Mouse (Mus musculus) splenic B cell, adult 2 months (primary cell): ENCODE results near the gene Acad10.
"Not testable (repeated sequence)": the region's sequence is repeated elsewhere in the genome, so short reads cannot be mapped to it uniquely, and the experiment has no call there.

Experiments used
- DNase-seq: peaks from one replicate; pipeline ENCODE4 v3.0.0-alpha.2; 2011; ENCODE audit warnings: low read depth, low spot score
- H3K27me3 ChIP-seq: 2 replicates; pipeline ENCODE4 v1.6.1; 2012; ENCODE audit warnings: mild to moderate bottlenecking, low read length, moderate library complexity, mixed read lengths; ENCODE audit not compliant: control insufficient read depth, poor library complexity, insufficient read depth, severe bottlenecking
- H3K36me3 ChIP-seq: 2 replicates; pipeline ENCODE4 v1.6.1; 2012; ENCODE audit warnings: mild to moderate bottlenecking, low read length, moderate library complexity, mixed read lengths; ENCODE audit not compliant: control insufficient read depth, poor library complexity, insufficient read depth, severe bottlenecking

Gene Acad10

DNA sequence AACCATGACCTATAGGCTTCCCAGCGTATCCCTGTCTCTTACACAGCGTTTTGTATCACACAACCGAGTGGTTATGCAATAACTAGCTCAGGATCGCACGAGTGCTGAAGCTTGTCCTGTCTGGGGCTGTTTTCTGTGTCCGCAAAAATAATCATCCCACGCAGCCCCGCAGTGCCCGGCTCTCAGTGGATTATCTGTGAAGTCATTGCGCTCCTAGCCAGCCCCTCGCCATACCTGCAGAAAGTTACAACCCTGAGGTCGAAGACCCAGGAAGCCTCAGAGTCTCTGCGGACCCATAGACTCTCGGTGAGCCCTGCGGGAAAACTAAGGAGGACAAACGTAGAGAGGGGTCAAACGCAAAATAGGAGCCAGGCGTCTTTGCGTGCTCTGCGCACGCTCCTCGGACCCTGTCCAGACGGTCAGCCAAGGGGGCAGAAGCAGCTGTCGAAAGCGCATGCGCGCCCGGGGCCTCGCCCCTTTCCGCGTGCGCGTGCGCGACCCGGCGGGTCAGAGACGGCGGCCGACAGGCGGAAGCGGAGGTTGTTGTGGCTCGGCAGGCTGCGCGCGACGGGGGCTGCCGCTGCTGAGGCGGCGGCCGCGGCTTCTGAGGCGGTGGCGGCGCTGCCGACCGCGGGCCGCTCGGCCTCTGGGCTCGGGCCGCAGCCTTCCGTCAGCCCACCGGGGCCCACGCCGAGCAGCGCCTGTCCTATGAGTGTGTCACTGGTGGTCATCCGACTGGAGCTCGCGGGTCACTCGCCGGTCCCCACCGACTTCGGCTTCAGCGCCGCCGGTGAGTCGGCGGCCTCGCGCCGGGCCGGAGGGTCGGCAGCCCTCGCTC is at the start of gene Acad10, which contains the start of gene Brap:
Gene Acad10, minus strand, starts transcription at position 456 of the 838 bp plus-strand sequence.
Gene Brap, plus strand, starts transcription at position 505 of the 838 bp plus-strand sequence.
- DNase-seq, result peak; percentile 94
- H3K27me3 ChIP-seq, result no peaks in the 10 kb centered on the region
- H3K36me3 ChIP-seq, result peaks cover 2% of the 10 kb centered on the region

DNA sequence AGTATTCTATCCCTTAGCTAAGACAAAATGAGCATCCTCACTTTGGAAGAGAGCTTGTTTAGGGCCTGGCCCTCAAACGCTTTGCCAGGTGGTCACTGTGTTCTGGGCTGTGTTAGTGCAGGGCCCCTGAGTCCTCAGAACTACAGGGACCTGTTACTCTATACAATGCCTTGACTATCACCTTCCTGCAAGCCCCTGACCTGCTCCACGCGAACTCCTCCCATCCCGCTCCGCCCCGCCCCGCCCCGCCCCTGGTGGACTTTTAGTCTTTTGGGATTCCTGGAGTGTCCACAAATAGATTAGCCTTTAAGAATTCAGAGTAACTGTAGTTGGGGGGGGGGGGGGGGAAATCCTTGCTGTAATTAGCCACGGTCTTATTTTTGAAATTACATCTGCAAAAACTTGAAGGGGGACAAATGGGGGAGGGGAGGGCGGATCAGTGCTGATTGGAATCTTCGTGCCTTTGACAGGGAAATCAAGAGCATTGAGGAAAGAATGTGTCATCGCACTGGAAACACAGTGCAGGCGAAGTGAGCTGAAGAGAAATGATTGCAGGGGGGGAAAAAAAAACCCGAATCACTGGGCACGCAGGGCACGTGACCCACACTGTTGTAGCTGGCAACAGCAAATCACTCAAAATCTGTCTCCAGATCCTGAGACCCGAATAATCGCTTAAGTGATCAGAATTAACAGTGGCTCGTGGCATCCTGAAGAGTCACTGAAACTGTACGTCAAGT is 44.4 kb upstream of the Acad10 start:
- Histone ChIP-seq H3K27me3 (no peaks in the 10 kb centered on the region), H3K36me3 (no peaks in the 10 kb centered on the region)
- DNase-seq, result no peak

DNA sequence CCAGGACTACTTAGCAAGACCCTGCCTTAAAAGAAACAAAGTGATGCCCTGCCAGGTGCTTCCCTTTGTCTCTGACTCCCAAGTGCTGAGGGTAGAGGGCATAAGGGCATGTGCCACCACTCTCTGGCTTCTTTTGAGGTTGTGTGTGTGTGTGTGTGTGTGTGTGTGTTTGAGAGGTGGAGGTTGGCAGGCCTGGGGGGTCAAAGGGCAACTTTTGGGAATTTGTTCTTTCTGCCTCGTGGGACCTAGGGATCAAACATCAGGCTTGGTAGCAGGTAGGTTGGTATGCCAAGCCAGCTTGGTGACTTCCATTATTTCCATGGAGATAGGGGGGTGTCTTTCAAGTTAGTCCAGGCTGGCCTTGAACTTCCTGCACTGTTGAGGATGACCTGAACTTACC is 43.0 kb upstream of the Acad10 start:
- no peaks in the 10 kb centered on the region for H3K36me3 ChIP-seq
- no peak for DNase-seq
- H3K27me3 ChIP-seq, result no peaks in the 10 kb centered on the region

DNA sequence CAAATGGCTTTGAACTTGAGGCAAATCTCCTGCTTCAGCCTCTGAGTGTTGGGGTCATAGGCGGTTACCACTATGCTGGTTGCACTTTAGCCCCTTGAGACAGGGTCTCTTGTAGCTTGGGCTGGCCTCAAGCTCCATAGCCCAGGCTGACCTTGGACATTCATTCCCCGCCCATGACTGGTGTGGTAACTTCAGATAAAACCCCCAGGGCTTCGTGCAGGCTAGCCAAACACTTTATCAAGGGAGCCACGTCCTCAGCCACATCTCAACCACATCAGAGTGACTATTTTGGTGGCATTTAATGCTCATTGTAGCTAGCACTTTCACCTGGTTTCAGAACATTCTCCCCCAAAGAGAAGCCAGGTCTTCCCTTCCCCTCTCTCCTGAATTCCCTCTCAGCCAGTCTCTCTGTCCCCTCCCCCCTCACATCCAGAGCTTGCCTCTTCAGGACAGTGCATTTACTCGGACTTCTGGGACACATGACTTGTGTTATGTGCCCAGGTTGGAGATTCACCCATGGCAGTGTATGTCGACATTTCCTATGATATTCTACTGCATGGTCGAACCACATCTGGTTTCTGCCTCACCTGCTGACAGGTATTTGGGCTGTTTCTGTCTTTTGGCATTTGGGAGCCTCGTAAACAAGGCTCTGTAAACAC is 40.9 kb upstream of the Acad10 start:
- H3K27me3 ChIP-seq, result no peaks in the 10 kb centered on the region
- no peaks in the 10 kb centered on the region for H3K36me3 ChIP-seq
- DNase-seq, result no peak

DNA sequence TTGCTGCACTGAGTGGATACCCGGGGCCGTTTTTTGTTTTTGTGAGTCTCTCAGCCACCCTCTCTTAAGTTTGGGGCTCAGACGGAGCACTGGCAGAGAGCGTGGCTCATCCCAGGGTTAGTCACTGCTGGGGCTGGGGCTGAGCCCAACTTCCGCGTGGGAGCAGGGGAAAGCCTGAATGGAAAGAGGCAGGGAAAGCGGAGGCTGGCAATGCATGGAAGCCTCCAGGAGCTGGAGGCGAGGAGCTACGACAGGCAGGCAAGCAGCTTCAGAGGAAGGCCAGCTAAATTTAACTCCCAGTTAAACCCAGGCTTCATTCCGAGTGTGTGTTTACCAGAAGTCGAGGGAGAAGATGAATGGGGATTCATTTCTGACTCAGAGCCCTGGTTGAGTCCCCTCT is 40.2 kb upstream of the Acad10 start:
- H3K27me3 ChIP-seq, result no peaks in the 10 kb centered on the region
- H3K36me3 ChIP-seq, result no peaks in the 10 kb centered on the region
- DNase-seq, result no peak

DNA sequence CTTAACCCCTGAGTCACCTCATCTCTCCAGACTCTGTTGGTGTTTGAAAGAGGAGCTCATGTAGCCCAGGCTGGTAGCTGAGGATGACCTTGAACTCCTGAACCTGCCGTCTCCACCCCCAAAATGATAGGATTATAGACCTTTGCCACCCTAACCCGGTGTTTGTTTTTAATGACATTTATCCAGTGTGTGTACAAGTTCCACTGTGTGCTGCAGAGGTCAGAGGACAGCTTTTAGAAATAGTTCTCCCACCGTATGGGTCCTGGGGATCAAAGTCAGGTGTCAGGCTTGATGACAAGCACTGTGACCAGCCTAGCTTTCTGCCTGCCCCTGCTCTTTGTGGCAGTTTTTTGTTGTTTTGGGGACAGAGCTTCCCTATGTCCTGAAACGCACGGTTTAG is 39.6 kb upstream of the Acad10 start:
- Histone ChIP-seq H3K36me3 (no peaks in the 10 kb centered on the region), H3K27me3 (no peaks in the 10 kb centered on the region)
- no peak for DNase-seq

DNA sequence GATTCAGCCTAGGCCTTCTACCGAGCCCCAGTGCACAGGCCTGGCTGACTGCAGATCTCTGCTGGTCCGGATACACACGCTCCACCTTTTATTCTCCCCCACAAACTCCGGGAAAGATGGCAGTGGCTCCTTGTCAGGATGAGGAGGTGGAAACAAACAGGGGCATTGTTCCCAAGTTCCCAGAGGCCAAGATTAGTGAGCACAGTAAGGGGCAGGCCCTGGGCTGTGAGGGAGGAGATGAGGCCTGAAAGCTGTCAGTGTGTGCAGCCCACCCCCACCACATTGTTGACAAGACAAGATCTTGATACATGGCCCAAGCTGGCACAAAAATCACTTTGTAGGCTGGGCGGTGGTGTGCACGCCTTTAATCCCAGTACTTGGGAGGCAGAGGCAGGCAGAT is 36.4 kb upstream of the Acad10 start:
- Histone ChIP-seq H3K27me3 (no peaks in the 10 kb centered on the region), H3K36me3 (no peaks in the 10 kb centered on the region)
- no peak for DNase-seq

DNA sequence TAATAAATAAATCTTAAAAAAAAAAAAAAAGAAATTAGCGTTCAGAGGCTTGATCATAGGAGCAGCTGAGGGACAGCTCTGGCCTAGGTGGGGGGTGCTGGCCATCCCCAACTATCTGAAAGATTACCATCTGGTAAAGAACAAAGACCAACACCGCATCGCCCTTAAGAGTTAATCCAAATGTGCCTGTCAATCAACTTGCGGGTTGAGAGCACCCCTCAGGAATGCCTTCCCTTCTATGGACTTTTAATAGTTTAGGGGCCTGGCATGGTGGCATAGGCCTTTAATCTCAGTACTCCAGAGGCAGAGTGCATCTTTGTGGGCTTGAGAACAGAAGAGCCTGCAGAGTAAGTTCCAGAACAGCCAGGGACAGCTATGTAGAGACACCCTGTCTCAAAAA is 32.6 kb upstream of the Acad10 start:
- no peak for DNase-seq
- H3K27me3 ChIP-seq, result no peaks in the 10 kb centered on the region
- no peaks in the 10 kb centered on the region for H3K36me3 ChIP-seq

DNA sequence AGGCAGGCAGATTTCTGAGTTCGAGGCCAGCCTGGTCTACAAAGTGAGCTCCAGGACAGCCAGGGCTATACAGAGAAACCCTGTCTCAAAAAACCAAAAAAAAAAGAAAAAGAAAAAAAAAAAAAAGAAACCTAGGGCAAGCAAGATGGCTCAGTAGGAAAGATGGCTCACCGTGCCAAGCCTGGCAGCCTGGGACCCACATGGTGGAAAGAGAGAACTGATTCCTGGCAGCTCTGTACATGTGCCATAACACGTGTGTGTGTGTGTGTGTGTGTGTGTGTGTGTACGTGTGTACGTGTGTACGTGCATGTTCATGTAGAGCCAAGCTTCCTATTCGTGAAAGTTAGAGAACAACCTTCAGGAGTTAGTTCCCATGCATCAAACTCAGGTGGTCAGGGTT is 31.1 kb upstream of the Acad10 start:
- H3K27me3 ChIP-seq, DNase-seq, H3K36me3 ChIP-seq: not testable (repeated sequence)

DNA sequence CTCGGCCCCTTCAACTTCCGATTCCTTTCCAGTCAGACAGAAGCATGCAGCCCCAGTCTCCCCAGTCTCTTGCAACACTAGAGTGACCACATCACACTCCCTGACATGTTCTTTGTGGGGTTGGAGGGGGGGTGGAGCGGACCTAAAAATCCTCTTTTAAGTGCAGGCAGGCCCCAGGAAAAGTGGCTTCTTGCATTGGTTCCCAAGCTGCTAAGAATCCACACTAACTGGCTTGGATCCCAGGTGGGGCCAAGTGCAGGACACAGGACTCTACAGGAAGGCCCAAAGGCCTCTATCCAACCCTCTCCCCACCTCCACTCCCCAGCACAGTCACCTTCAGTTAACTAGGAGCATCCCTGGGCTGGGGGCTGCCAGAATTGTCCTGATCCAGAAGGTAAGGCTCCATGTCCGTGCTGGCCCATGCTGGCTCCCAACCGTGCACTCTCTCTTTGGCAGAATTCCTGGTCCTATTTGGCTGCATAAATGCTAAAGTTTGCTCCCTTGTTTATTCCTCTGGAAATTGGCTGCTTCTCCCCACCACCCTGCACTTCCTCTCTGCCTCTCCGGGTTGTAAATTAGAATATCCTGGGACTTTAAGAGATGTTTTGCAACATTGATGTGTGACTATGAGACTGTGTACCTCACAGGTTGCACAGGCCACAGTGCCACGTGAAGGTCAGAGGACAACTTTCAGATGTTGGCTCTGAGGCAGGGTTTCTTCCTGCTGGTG is 30.3 kb upstream of the Acad10 start:
- H3K27me3 ChIP-seq, result no peaks in the 10 kb centered on the region
- H3K36me3 ChIP-seq, result 0 out of 2 replicates have a peak, but pooled peaks cover 8% of the 10 kb centered on the region
- DNase-seq, result no peak

DNA sequence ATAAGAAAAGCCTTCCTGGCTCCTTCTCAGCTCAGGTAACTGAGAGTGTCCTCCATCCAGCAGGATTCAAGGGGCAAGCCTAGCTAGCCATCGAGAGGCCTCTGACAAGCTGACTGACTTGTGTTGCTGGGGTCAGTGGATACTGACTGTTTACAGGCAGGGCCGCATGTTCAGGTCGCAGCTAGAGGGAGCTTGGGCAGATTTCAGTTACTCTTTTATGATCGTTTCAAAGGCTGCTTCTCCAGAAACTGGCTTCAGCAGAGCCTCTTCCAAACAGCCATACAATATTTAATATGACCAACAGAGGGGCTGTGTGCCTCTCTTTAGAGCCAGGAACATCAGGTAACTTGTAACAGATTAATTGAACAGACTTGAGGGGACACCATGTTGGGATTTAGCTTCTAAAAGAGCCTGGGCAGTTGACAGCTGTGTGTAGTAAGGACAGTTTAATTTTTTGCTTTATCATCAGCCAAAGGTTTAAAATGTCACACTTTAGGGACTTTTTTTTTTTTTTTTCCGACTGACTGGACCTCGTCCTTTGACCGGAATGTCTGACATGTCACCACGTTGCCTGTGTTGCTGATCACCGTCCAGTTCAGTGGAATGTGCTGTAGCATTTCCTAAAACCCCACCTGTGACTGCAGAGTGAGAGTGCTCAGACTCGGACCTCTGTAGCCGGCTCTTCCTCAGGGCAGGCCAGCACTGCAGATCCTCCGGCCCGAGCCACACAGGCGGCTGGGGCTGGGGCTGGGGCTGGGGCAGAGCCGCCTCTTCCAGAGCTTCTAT is 26.0 kb upstream of the Acad10 start:
- Histone ChIP-seq H3K27me3 (no peaks in the 10 kb centered on the region), H3K36me3 (peaks cover 16% of the 10 kb centered on the region)
- no peak for DNase-seq

DNA sequence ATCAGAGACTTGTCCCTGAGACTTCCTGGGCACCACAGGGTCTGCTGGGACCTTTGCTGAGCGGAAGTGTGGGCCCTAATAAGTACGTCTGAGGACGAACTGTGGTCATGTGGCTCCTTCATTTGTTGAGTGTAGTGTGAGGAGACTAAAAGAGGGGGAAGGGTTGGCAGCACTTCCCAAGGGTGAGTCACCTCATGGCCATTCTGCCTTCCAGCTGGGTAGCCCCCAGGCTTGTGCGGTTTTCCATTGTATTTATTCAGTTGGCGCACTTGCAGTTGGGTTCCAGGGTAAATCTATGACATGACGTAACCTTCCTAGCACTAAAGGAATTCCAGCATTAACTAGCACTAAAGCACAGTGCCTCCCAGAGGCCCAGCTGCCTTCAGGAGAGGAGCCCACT is 25.2 kb upstream of the Acad10 start:
- no peak for DNase-seq
- peaks cover 18% of the 10 kb centered on the region for H3K36me3 ChIP-seq

DNA sequence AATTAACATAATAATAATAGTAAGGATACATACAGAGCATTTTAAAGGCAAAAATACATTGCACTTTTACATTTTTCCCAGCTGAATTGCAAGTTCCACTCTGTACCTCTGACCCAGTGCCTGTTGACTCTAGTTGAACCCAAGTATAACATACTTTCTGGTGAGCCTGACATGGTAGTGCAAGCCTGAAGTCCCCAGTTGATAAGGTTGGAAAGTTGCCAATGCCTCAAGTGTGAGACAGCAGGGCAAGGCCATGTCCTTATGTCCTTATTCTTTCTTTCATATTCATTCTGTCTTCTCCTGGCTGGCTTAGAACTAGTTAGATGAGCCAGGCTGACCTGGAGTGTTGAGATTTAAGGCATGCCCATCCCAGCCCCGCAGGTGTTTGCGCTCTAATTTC is 21.9 kb upstream of the Acad10 start:
- DNase-seq, result no peak
- peaks cover 28% of the 10 kb centered on the region for H3K36me3 ChIP-seq
- H3K27me3 ChIP-seq, result no peaks in the 10 kb centered on the region

More for the DNA sequence above, 25.2 kb upstream of the Acad10 start:
- H3K27me3 ChIP-seq, result no peaks in the 10 kb centered on the region

DNA sequence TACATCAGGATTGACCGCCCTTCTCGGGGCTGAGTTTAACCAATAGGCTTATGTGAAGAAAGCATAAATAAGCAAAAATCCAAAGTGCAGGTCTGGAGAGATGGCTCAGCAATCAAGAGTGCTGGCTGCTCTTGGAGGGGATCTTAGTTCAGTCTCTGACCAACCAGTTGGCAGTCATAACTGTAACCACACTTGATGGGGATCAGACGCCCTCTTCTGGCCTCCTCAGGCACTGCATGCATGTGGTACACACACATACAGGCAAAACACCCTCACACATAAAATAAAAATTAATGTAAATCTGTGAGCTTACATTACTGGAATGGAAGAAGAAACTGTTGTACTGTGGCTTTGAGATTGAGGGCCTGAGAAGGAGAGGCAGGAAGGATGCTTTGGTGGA is 10.1 kb upstream of the Acad10 start:
- no peaks in the 10 kb centered on the region; the same call in 1 of the 2 replicates for H3K27me3 ChIP-seq
- peaks cover 9% of the 10 kb centered on the region; the same call in 1 of the 2 replicates for H3K36me3 ChIP-seq
- peak; percentile 51 for DNase-seq
